Mouse (Mus musculus) embryonic facial prominence, embryonic 13.5 days (tissue): ENCODE data around the gene Cx3cl1. TPM values are rescaled to one million over a fixed set of nuclear protein-coding genes. Genes with fewer than 3 reads are reported as not detected.

Experiments used
- ATAC-seq: fragments of 200-750 bp; cut with Nextera tagmentation; 2 replicates; pipeline ENCODE4 v1.8.0; 2017; ENCODE audit warnings: low read depth; ENCODE audit not compliant: insufficient number of reproducible peaks, insufficient read depth, low FRiP score, low TSS enrichment
- H3K27ac ChIP-seq: fragments of 300-500 bp; sonication (generic); 2 replicates; pipeline ENCODE4 v1.5.1; 2015; ENCODE audit warnings: moderate library complexity, mild to moderate bottlenecking, inconsistent platforms
- H3K27me3 ChIP-seq: fragments of 300-500 bp; sonication (generic); 2 replicates; pipeline ENCODE4 v1.6.1; 2015; ENCODE audit warnings: mild to moderate bottlenecking, inconsistent platforms
- H3K36me3 ChIP-seq: fragments of 300-500 bp; sonication (generic); 2 replicates; pipeline ENCODE4 v1.6.1; 2015; ENCODE audit warnings: mild to moderate bottlenecking, inconsistent platforms
- H3K4me1 ChIP-seq: fragments of 300-500 bp; sonication (generic); 2 replicates; pipeline ENCODE4 v1.6.1; 2015; ENCODE audit warnings: inconsistent platforms
- H3K4me2 ChIP-seq: fragments of 300-500 bp; sonication (generic); 2 replicates; pipeline ENCODE4 v1.6.1; 2015; ENCODE audit warnings: moderate library complexity, mild to moderate bottlenecking, inconsistent platforms
- H3K4me3 ChIP-seq: fragments of 300-500 bp; sonication (generic); 2 replicates; pipeline ENCODE4 v1.5.1; 2015; ENCODE audit warnings: mild to moderate bottlenecking, inconsistent platforms
- H3K9ac ChIP-seq: fragments of 300-500 bp; sonication (generic); 2 replicates; pipeline ENCODE4 v1.6.1; 2015; ENCODE audit warnings: mild to moderate bottlenecking, inconsistent platforms
- H3K9me3 ChIP-seq: fragments of 300-500 bp; sonication (generic); 2 replicates; pipeline ENCODE4 v1.6.1; 2016; ENCODE audit warnings: inconsistent platforms
- WGBS: fragments of 180-500 bp; shearing (Covaris S2); methylation state at CpG from one replicate; pipeline ENCODE4 v1.1.7; 2015; ENCODE audit warnings: mixed read lengths; 5-methylcytosine and 5-hydroxymethylcytosine counted together
- polyA plus RNA-seq: library from polyadenylated mRNA; unstranded; fragments of >200 nt; fragmentation: Nextera tagmentation; extraction: Ambion mirVana; gene quantifications from 2 replicates; pipeline ENCODE4 v1.2.1, GENCODE M21; 2015

Cx3cl1 gene
- polyA plus RNA-seq, 1 experiment from 2014 or later: 7.8 TPM

DNA sequence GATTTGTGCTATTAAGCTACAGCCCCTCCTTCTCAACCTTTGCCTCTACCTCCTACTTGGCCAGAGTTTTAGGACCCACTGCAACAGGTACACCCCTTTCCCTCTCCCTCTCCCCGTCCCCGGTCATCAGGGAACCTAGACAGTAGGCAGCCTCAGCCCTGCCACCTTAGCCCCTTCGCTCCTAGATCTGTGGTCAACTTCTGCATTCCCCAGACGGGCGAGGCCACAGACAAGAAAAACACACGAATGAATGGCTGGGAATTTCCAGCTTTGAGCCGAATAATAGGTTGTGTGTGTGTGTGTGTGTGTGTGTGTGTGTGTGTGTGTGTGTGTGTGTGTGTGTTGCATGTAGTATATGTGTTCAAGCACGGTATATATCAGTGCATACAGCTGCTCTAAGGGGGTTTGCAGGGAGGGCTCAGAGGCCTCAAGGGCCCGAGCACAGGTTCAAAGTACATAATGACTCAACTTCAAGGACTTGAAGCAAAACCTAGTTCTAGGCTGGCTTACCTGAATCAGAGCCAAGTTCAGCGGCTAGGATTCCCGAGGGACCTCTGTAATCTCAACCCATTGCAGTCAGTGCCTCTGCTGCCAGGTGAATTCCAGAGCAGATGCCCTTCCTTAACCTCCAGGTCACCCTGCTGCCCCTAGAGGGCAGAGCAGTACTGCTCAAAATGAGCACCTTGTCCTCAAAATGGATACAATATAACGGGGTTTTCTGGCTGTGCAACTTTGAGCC is 13.6 kb downstream of the Cx3cl1 start:
- H3K36me3 ChIP-seq: no peaks in the 10 kb centered on the region
- no peak overlapping the region for H3K4me2 ChIP-seq
- 60% methylated on average over 12 of the region's 12 CpGs for WGBS
- ATAC-seq: no peak
- no peak overlapping the region for H3K9ac ChIP-seq
- H3K4me1 ChIP-seq: peaks cover 21% of the 10 kb centered on the region
- no peak overlapping the region for H3K4me3 ChIP-seq
- H3K27ac ChIP-seq: no peak overlapping the region
- H3K9me3 ChIP-seq: no peaks in the 10 kb centered on the region
- no peaks in the 10 kb centered on the region for H3K27me3 ChIP-seq

DNA sequence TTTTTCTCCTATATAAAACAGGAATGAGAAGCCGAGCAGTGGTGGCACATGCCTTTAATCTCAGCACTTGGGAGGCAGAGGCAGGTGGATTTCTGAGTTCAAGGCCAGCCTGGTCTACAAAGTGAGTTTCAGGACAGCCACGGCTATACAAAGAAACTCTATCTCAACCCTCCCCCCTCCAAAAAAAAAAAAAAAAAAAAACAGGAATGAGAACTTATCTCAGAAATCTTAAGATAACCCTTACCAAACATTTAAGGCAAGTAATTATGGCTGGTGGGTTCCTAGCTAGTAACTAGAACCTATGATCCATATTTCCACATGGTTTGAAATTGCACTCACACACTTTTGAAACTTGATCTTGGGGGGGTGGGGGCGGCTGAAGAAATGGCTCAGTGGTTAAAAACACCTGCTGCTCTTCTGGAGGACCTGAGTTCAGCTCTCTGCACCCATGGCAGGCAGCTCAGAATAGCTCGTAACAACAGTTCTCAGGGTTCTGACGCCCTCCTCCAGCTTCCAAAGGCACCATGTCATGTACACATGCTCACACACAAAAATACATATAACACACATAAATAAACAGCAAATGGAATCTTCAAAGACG is 14.3 kb downstream of the Cx3cl1 start:
- no peaks in the 10 kb centered on the region for H3K36me3 ChIP-seq
- no peak overlapping the region for H3K27ac ChIP-seq
- H3K9ac ChIP-seq: no peak overlapping the region
- H3K27me3 ChIP-seq: no peaks in the 10 kb centered on the region
- H3K4me3 ChIP-seq: no peak overlapping the region
- no peaks in the 10 kb centered on the region for H3K9me3 ChIP-seq
- WGBS: 64% methylated on average over 6 of the region's 6 CpGs
- H3K4me2 ChIP-seq: no peak overlapping the region
- ATAC-seq: no peak
- H3K4me1 ChIP-seq: peaks cover 21% of the 10 kb centered on the region

DNA sequence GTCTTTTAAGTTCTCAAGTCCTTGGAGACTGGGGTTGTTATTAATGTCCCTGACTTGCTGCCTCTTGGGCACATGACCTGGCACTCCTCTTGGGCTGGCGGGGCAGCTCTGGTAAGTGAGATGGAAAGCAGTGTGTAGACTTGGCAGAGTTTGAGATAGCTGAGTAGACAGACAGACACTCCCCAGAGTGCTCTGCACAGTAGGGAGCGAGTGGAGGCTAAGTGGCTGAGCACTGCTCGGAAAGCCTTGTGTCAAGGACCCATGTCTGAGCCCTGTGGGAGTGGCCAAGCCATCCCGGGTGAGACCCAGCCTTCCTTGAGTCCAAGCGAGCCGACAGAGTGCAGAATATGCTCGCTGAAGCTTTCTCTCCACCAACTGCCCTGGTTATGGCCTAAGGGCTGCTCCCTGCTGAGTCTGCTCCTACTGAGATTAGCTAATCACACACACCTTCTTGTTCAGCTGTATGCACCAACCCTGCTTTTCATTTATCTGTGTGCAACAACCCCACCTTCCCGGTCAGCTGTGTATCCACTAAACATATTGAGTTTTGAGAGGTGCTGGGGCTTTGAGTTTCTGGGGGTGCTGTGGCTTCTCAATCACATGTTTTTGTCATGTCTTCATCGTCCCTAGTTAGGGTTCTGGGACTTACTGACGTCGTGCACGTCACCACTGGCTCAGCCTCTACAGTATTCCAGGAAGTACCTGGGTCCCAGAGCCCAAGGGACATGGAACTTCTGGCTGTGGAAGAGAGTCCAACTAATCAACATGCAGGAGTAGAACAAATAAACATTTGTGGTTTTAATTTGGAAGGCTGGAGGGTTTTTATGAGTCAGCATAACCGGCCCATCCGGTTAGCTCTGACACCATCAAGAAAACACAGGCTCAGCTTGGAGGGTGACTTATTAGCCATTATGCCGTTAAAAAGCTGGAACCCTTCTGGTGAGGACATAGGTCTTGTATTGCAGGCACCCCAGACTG is 16.0 kb downstream of the Cx3cl1 start:
- no peak overlapping the region for H3K9ac ChIP-seq
- no peak overlapping the region for H3K27ac ChIP-seq
- no peak overlapping the region for H3K4me3 ChIP-seq
- H3K4me1 ChIP-seq: 0 out of 2 replicates have a peak, but pooled peaks cover 13% of the 10 kb centered on the region
- H3K9me3 ChIP-seq: no peaks in the 10 kb centered on the region
- no peaks in the 10 kb centered on the region for H3K36me3 ChIP-seq
- 57% methylated on average over 15 of the region's 15 CpGs for WGBS
- no peak for ATAC-seq
- no peak overlapping the region for H3K4me2 ChIP-seq
- H3K27me3 ChIP-seq: no peaks in the 10 kb centered on the region

DNA sequence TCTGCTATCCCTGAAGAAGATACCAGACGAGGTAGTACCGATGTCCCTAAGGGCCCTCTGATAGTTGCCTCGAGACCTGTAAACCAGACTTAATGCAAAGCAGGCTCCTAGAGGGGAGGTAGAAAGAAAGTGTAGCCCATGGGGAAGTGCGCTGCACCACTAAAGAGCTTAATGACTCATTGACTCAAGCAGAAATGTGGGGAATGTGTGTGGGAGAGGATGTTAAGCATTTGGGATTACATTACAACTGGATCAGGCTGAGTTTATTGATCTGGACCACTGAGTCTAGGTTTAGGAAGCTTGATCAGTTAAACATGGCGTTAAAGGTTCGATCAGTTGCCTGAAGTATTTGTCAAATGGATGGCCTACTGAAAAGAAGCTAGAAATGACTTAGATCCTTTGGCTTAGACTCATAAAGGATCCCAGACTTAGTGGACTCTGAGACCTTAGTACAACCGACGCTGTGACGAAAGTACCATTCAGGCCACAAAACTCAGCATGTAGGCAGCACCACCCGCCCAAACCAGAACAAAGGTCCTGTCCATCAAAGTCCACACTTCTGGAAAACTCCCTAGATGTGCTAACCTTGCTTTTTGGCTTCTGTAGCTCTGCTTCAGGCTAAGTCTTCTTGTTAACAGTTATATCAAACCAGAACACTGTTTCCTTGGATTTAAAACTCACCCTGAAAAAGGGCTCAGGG is 17.6 kb downstream of the Cx3cl1 start:
- no peak for ATAC-seq
- Histone ChIP-seq H3K4me2 (no peak overlapping the region), H3K4me1 (0 out of 2 replicates have a peak, but pooled peaks cover 8% of the 10 kb centered on the region), H3K9me3 (no peaks in the 10 kb centered on the region), H3K27me3 (no peaks in the 10 kb centered on the region), H3K27ac (no peak overlapping the region), H3K9ac (no peak overlapping the region), H3K36me3 (no peaks in the 10 kb centered on the region), H3K4me3 (no peak overlapping the region)
- WGBS: 68% methylated on average over 10 of the region's 10 CpGs

DNA sequence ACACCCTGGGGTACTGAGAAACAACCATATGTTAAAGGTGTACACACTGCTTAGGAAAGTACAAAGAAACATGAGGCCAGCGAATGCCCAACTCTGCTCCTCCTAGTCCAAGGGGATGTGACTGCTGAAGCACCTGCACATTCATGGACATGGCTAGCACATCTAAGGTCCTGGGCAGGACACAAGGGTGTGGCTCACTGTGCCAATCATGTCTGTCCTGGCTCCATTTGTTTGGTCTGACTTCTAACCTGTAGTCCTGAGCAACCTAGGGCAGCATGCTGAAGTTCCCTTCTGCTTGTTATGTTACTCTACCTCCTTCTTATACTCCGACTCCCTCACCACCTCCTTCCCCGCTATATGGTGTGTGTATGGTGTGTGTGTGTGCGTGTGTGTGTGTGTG is 22.6 kb downstream of the Cx3cl1 start:
- no peaks in the 10 kb centered on the region for H3K4me1 ChIP-seq
- H3K27me3 ChIP-seq: no peaks in the 10 kb centered on the region
- no peak for ATAC-seq
- no peak overlapping the region for H3K4me3 ChIP-seq
- H3K36me3 ChIP-seq: no peaks in the 10 kb centered on the region
- no peak overlapping the region for H3K4me2 ChIP-seq
- H3K27ac ChIP-seq: no peak overlapping the region
- H3K9ac ChIP-seq: no peak overlapping the region
- WGBS: 87% methylated on average over 4 of the region's 4 CpGs
- H3K9me3 ChIP-seq: no peaks in the 10 kb centered on the region

DNA sequence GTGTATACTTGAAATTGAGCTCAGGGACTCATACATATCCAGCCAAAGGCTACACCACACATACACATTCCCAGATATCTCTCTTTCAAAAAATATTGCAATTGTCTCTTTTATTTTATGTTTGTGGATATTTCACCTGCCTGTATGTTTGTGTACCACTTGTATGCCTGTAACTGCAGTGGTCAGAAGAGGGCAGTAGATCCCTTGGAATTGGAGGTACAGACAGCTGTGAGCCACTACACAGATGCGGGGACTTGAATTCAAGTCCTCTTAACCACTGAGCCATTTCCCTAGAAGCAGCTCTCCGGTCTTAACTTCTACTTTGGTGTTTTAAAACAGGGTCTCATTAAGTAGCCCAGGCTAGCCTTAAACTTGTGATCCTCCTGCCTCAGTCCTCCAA is 23.0 kb downstream of the Cx3cl1 start:
- no peak overlapping the region for H3K4me2 ChIP-seq
- H3K9ac ChIP-seq: no peak overlapping the region
- WGBS: 97% methylated on average over 2 of the region's 2 CpGs

DNA sequence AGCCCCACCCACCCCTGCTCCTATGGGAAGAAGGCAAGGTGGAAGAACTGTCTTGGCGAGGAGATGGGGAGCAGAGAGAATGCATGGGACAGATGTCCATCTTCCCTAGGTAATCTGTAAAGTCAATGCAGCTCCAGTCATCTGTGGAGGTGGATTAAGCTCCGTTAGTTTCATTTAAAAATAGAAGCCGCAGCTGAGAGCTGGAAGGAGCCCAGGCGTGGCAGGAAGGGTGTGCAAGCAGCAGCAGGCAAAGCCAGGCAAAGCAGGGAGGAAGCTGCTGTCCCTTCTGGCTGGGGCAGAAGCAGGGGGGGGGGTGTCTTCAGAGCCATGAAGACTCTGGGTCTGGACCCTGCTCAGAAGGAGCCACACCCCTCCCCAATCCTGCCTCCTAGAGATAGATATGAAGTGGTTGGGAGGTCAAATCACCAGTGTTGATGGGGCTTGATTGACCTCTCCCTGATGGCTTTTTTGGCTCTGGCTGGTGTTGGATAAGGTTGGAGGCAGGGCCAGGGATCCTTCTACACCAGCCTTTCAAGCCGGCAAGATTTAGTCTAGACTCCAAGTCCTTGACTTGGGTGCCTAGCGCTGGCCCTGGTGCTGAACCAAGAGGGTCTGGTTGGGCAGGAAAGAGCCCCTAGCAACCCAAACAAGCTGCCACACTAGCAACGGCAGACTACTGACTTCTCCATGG is 28.6 kb downstream of the Cx3cl1 start:
- no peaks in the 10 kb centered on the region for H3K36me3 ChIP-seq
- 60% methylated on average over 7 of the region's 7 CpGs for WGBS
- H3K9me3 ChIP-seq: no peaks in the 10 kb centered on the region
- no peaks in the 10 kb centered on the region for H3K27me3 ChIP-seq
- no peak overlapping the region for H3K9ac ChIP-seq
- H3K4me2 ChIP-seq: no peak overlapping the region
- no peak overlapping the region for H3K27ac ChIP-seq
- no peak for ATAC-seq
- no peak overlapping the region for H3K4me3 ChIP-seq
- no peaks in the 10 kb centered on the region for H3K4me1 ChIP-seq

More for the DNA sequence above, 23.0 kb downstream of the Cx3cl1 start:
- H3K4me3 ChIP-seq: no peak overlapping the region
- no peaks in the 10 kb centered on the region for H3K27me3 ChIP-seq
- no peaks in the 10 kb centered on the region for H3K9me3 ChIP-seq
- no peak overlapping the region for H3K27ac ChIP-seq
- H3K36me3 ChIP-seq: no peaks in the 10 kb centered on the region
- no peak for ATAC-seq
- no peaks in the 10 kb centered on the region for H3K4me1 ChIP-seq

DNA sequence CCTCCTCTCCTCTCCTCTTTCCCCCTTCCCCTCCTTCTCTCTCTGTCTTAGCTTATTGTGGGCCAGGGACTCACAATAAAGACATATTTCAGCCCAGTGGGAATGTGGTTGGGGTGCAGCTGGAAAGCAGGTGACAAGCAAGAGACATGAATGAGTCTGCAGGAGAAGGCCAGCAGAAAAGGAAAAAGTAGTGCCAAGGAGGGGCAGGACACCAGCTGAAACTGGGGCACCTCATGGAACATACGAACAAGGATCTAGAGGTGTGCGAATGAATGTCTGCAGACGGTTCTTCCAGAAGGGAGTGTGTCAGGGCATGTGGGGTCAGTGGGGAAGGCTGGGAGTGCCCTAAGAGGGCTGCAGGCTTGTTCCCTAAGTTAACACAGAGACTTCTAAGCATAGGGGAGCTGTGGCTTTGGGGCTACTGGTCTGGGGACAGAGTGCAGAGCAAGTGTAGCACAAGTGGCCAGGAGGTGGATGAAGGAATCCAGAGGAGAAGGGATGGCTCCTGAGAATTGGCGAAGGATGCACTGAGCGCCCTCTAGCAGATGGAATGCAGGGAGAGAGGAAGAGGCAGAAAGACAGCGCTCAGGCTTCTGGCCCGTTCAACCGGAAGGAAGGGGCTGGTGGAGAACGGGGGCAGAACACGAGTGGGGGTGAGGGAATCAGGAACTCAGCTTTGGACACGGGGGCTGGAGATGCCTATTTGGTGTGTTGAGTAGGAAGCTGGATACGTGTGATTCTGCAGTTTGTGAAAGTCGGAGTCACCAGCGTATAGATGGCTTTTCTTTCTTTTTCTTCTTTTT is 29.7 kb downstream of the Cx3cl1 start:
- Histone ChIP-seq H3K27me3 (no peaks in the 10 kb centered on the region), H3K27ac (no peak overlapping the region), H3K9me3 (no peaks in the 10 kb centered on the region), H3K4me1 (no peaks in the 10 kb centered on the region), H3K4me2 (no peak overlapping the region), H3K36me3 (no peaks in the 10 kb centered on the region), H3K9ac (no peak overlapping the region), H3K4me3 (no peak overlapping the region)
- ATAC-seq: no peak
- WGBS: 42% methylated on average over 14 of the region's 14 CpGs

DNA sequence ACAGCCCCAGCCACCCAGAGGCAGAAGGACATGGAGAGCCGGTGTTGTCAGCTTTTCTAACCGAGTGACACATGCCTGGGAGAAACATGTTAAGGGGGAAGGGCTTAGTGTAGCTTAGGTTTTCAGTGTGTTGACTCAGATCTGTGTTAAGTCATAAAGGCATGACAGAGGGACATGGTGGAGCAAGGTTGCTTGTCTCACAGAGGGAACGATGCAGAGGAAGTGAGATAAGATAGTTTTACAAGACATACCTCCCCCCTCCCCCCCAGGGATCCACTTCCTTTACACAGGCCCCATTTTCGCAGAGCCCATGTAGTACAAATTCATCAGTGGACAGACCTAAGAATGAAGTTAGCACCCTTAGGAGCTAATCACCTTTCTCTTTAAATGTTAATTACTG is 30.6 kb downstream of the Cx3cl1 start:
- no peaks in the 10 kb centered on the region for H3K27me3 ChIP-seq
- H3K4me2 ChIP-seq: no peak overlapping the region
- no peak for ATAC-seq
- no peak overlapping the region for H3K27ac ChIP-seq
- H3K36me3 ChIP-seq: no peaks in the 10 kb centered on the region
- H3K9me3 ChIP-seq: no peaks in the 10 kb centered on the region
- no peak overlapping the region for H3K4me3 ChIP-seq
- H3K4me1 ChIP-seq: no peaks in the 10 kb centered on the region
- no peak overlapping the region for H3K9ac ChIP-seq
- 70% methylated on average over 4 of the region's 4 CpGs for WGBS

DNA sequence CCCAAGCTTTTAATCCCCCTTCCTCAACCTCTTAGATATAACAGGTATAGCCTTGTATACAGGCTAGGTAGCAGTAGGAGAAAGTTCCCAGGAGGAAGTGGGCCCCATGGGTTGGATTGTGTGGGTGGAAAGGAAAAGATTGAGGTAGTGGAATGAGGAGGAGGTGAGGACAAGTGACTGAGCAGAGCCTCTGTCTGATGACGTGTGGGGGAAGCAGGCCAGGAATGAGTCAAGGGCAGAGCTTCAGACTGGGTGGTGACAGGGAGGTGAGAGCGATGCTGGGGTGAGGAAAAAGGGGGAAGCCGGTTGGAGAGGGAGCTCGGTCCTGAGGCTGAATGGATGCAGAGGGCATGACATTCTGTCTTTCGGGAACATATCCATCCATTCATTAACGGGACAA is 31.7 kb downstream of the Cx3cl1 start:
- no peaks in the 10 kb centered on the region for H3K36me3 ChIP-seq
- 76% methylated on average over 6 of the region's 6 CpGs for WGBS

More for the DNA sequence above, 31.7 kb downstream of the Cx3cl1 start:
- Histone ChIP-seq H3K9me3 (no peaks in the 10 kb centered on the region), H3K27ac (no peak overlapping the region), H3K4me3 (no peak overlapping the region), H3K4me2 (no peak overlapping the region), H3K27me3 (no peaks in the 10 kb centered on the region), H3K9ac (no peak overlapping the region), H3K4me1 (no peaks in the 10 kb centered on the region)
- no peak for ATAC-seq
